Mouse (Mus musculus) MEL (cell line): ENCODE data around the gene Arhgef39. TPM values are rescaled to one million over a fixed set of nuclear protein-coding genes. Genes with fewer than 3 reads are reported as not detected.

Experiments
- DNase-seq: peaks from one replicate; pipeline ENCODE4 v3.0.0; 2011; ENCODE audit warnings: low read depth, low spot score
- H3K27ac ChIP-seq: 2 replicates; pipeline ENCODE4 v1.5.1; 2012; ENCODE audit warnings: low read depth, mild to moderate bottlenecking, control low read depth, low read length, moderate library complexity; ENCODE audit not compliant: control insufficient read depth
- H3K27me3 ChIP-seq, 2 experiments: fragments of 150-350 bp in 1 of 2; sonication (generic) in 1 of 2; 2 replicates each; pipeline ENCODE4 v1.6.1; 2012; ENCODE audit warnings: low read length in 2 of 2, mild to moderate bottlenecking in 2 of 2, improper control_type of control experiment in 1 of 2, moderate library complexity in 1 of 2; ENCODE audit not compliant: insufficient read depth in 2 of 2, control insufficient read depth in 1 of 2
- H3K36me3 ChIP-seq, 2 experiments: 2 replicates each; pipeline ENCODE4 v1.6.1; 2012 to 2014; ENCODE audit warnings: low read length in 2 of 2, improper control_type of control experiment in 1 of 2, inconsistent platforms in 1 of 2, mild to moderate bottlenecking in 1 of 2; ENCODE audit not compliant: insufficient read depth in 2 of 2, control insufficient read depth in 1 of 2
- H3K4me1 ChIP-seq, 2 experiments: fragments of 150-350 bp in 1 of 2; sonication (generic) in 1 of 2; 2 replicates each; pipeline ENCODE4 v1.6.1; 2012; ENCODE audit warnings: low read length in 2 of 2, improper control_type of control experiment in 1 of 2, mild to moderate bottlenecking in 1 of 2; ENCODE audit not compliant: insufficient read depth in 2 of 2, control insufficient read depth in 1 of 2
- H3K4me3 ChIP-seq, 2 experiments: fragments of 150-350 bp in 1 of 2; sonication (generic) in 1 of 2; 2 replicates each; pipeline ENCODE4 v1.5.1; 2012; ENCODE audit warnings: low read depth in 2 of 2, low read length in 2 of 2, mild to moderate bottlenecking in 2 of 2, moderate library complexity in 2 of 2, control low read depth in 1 of 2, improper control_type of control experiment in 1 of 2; ENCODE audit not compliant: control insufficient read depth in 1 of 2, insufficient read depth in 1 of 2
- H3K79me2 ChIP-seq: 2 replicates; pipeline ENCODE4 v1.6.1; 2012; ENCODE audit warnings: mild to moderate bottlenecking, low read length, moderate library complexity; ENCODE audit not compliant: control insufficient read depth, poor library complexity, insufficient read depth
- H3K9ac ChIP-seq: 2 replicates; pipeline ENCODE4 v1.6.1; 2012; ENCODE audit warnings: low read depth, mild to moderate bottlenecking, control low read depth, low read length, moderate library complexity; ENCODE audit not compliant: control insufficient read depth, poor library complexity, severe bottlenecking
- H3K9me3 ChIP-seq: fragments of 150-350 bp; sonication (generic); replicated peaks from 2 replicates; pipeline ENCODE4 v1.6.1; 2012; ENCODE audit warnings: mild to moderate bottlenecking, low read length, improper control_type of control experiment, moderate library complexity; ENCODE audit not compliant: insufficient read depth
- BHLHE40 ChIP-seq: IDR thresholded peaks from 2 replicates; pipeline ENCODE4 v1.6.1; 2012; ENCODE audit warnings: low read depth, mild to moderate bottlenecking, inconsistent platforms, low read length, improper control_type of control experiment, borderline replicate concordance
- CHD1 ChIP-seq: IDR thresholded peaks from 2 replicates; pipeline ENCODE4 v1.6.1; 2012; ENCODE audit warnings: low read depth, mild to moderate bottlenecking, inconsistent platforms, low read length, improper control_type of control experiment
- CHD2 ChIP-seq: IDR thresholded peaks from 2 replicates; pipeline ENCODE4 v1.6.1; 2011; ENCODE audit warnings: low read length, improper control_type of control experiment
- CTCF ChIP-seq, 3 experiments: IDR thresholded peaks in 2 of 3; conservative IDR thresholded peaks in 1 of 3; 2 replicates each; pipeline ENCODE4 v1.5.1; 2011 to 2012; ENCODE audit warnings: low read length in 3 of 3, low read depth in 2 of 3, mild to moderate bottlenecking in 2 of 3, improper control_type of control experiment in 1 of 3, inconsistent platforms in 1 of 3, mixed read lengths in 1 of 3, moderate library complexity in 1 of 3; ENCODE audit not compliant: control insufficient read depth in 1 of 3, insufficient read depth in 1 of 3, poor library complexity in 1 of 3, severe bottlenecking in 1 of 3
- ELF1 ChIP-seq: IDR thresholded peaks from 2 replicates; pipeline ENCODE4 v1.6.1; 2014; ENCODE audit warnings: low read depth, mild to moderate bottlenecking, inconsistent platforms, low read length, improper control_type of control experiment, moderate library complexity
- EP300 ChIP-seq, 2 experiments: IDR thresholded peaks; 2 replicates each; pipeline ENCODE4 v1.6.1; 2011; ENCODE audit warnings: improper control_type of control experiment in 2 of 2, low read length in 2 of 2, low read depth in 1 of 2, mild to moderate bottlenecking in 1 of 2
- ETS1 ChIP-seq: IDR thresholded peaks from 2 replicates; pipeline ENCODE4 v1.6.1; 2012; ENCODE audit warnings: low read depth, mild to moderate bottlenecking, inconsistent platforms, low read length, improper control_type of control experiment, moderate library complexity
- GABPA ChIP-seq: IDR thresholded peaks from 2 replicates; pipeline ENCODE4 v1.6.1; 2012; ENCODE audit warnings: low read depth, mild to moderate bottlenecking, inconsistent platforms, low read length, improper control_type of control experiment, moderate library complexity
- GATA1 ChIP-seq: IDR thresholded peaks from 2 replicates; pipeline ENCODE4 v1.6.1; 2011; ENCODE audit warnings: low read depth, low read length, improper control_type of control experiment
- HCFC1 ChIP-seq: IDR thresholded peaks from 2 replicates; pipeline ENCODE4 v1.6.1; 2012; ENCODE audit warnings: low read depth, mild to moderate bottlenecking, inconsistent platforms, low read length, improper control_type of control experiment, moderate library complexity
- MAFK ChIP-seq: IDR thresholded peaks from 2 replicates; pipeline ENCODE4 v1.6.1; 2011; ENCODE audit warnings: low read depth, mild to moderate bottlenecking, low read length, improper control_type of control experiment, borderline replicate concordance
- MAZ ChIP-seq: IDR thresholded peaks from 2 replicates; pipeline ENCODE4 v1.6.1; 2012; ENCODE audit warnings: low read depth, mild to moderate bottlenecking, inconsistent platforms, low read length, improper control_type of control experiment
- MEF2A ChIP-seq: IDR thresholded peaks from 2 replicates; pipeline ENCODE4 v1.6.1; 2014; ENCODE audit warnings: low read depth, mild to moderate bottlenecking, inconsistent platforms, low read length, improper control_type of control experiment; ENCODE audit not compliant: poor library complexity, insufficient replicate concordance, severe bottlenecking; ENCODE audit errors: extremely low read depth
- MXI1 ChIP-seq: IDR thresholded peaks from 2 replicates; pipeline ENCODE4 v1.6.1; 2011; ENCODE audit warnings: mild to moderate bottlenecking, low read depth, low read length, improper control_type of control experiment
- MYB ChIP-seq: IDR thresholded peaks from 2 replicates; pipeline ENCODE4 v1.6.1; 2011; ENCODE audit warnings: mild to moderate bottlenecking, low read depth, low read length, improper control_type of control experiment
- POLR2A ChIP-seq, 2 experiments: IDR thresholded peaks; 2 replicates each; pipeline ENCODE4 v1.6.1; 2011 to 2012; ENCODE audit warnings: low read length in 2 of 2, mild to moderate bottlenecking in 2 of 2, control low read depth in 1 of 2, improper control_type of control experiment in 1 of 2, low read depth in 1 of 2, moderate library complexity in 1 of 2; ENCODE audit not compliant: control insufficient read depth in 1 of 2, insufficient read depth in 1 of 2, poor library complexity in 1 of 2
- RAD21 ChIP-seq: IDR thresholded peaks from 2 replicates; pipeline ENCODE4 v1.6.1; 2011; ENCODE audit warnings: mild to moderate bottlenecking, low read depth, low read length, improper control_type of control experiment
- SMC3 ChIP-seq: IDR thresholded peaks from 2 replicates; pipeline ENCODE4 v1.6.1; 2011; ENCODE audit warnings: low read depth, low read length, improper control_type of control experiment
- TBP ChIP-seq: IDR thresholded peaks from 2 replicates; pipeline ENCODE4 v1.8.0; 2011; ENCODE audit warnings: low read depth, low read length, improper control_type of control experiment
- TCF12 ChIP-seq: IDR thresholded peaks from 2 replicates; pipeline ENCODE4 v1.6.1; 2014; ENCODE audit warnings: low read depth, mild to moderate bottlenecking, inconsistent platforms, low read length, improper control_type of control experiment, moderate library complexity
- UBTF ChIP-seq: IDR thresholded peaks from 2 replicates; pipeline ENCODE4 v1.6.1; 2012; ENCODE audit warnings: low read depth, mild to moderate bottlenecking, inconsistent platforms, low read length, improper control_type of control experiment, moderate library complexity, borderline replicate concordance; ENCODE audit not compliant: insufficient read depth
- USF1 ChIP-seq: IDR thresholded peaks from 2 replicates; pipeline ENCODE4 v1.6.1; 2014; ENCODE audit warnings: low read depth, mild to moderate bottlenecking, inconsistent platforms, low read length, improper control_type of control experiment, moderate library complexity
- ZKSCAN1 ChIP-seq: IDR thresholded peaks from 2 replicates; pipeline ENCODE4 v1.6.1; 2012; ENCODE audit warnings: low read depth, mild to moderate bottlenecking, inconsistent platforms, low read length, improper control_type of control experiment, moderate library complexity
- ZNF384 ChIP-seq: IDR thresholded peaks from 2 replicates; pipeline ENCODE4 v1.6.1; 2012; ENCODE audit warnings: low read depth, mild to moderate bottlenecking, inconsistent platforms, low read length, improper control_type of control experiment
- polyA plus RNA-seq, 2 experiments: library from polyadenylated mRNA; stranded (reverse) in 1 of 2; unstranded in 1 of 2; fragments of >175 nt in 1 of 2; fragments of >200 nt in 1 of 2; gene quantifications; 2 replicates each; pipeline versions ENCODE4 v1.2.1 to v1.2.4; 2012; ENCODE audit warnings: low replicate concordance in 2 of 2, low read depth in 1 of 2; ENCODE audit not compliant: insufficient read length in 2 of 2, insufficient read depth in 1 of 2, missing spikeins in 1 of 2
- total RNA-seq: library from RNA; depleted of rRNA; stranded (reverse); fragments of 300-350 nt; gene quantifications from 2 replicates; pipeline ENCODE4 v1.2.3, GENCODE M21; 2012

The Arhgef39 gene
- total and polyA plus RNA-seq, 3 experiments = 26.3 to 56.7 TPM; not detected in 1

DNA sequence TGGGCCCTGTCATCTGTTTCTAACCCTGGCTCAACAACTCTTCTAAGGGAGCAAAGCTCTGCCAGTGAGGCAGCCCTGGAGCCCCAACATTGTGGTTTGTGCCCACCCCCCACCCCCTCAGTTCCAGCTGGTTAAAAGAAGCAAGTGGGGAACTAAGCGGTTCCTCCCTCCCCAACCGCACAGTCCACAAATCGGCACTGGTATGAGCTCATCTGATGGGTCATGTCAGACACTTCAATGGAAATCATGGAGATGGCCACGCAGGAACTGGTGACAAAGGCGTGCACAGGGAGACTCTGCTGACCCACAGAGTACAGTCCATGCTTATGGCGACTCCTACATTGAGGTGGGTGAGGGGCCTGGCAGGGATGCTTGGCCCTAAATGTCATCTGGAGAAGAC, 33.6 kb downstream of the Arhgef39 start:
- peaks cover 0 to 5% of the 10 kb centered on the region in 2 experiments; a peak in 2 of 4 replicates for H3K36me3 ChIP-seq
- H3K9me3 ChIP-seq = no peaks in the 10 kb centered on the region
- no peak overlapping the region for H3K9ac ChIP-seq
- no peak for TF ChIP-seq TBP
- no peak overlapping the region for H3K27ac ChIP-seq
- peaks cover 6 to 7% of the 10 kb centered on the region in 2 experiments; a peak in 2 of 4 replicates for H3K4me1 ChIP-seq
- H3K4me3 ChIP-seq = no peak overlapping the region
- no peaks in the 10 kb centered on the region for H3K79me2 ChIP-seq
- DNase-seq = no peak
- no peaks in the 10 kb centered on the region for H3K27me3 ChIP-seq

GRCm38 (mm10) chr4:43463102-43463501, 36.4 kb downstream of the Arhgef39 start:
- Histone ChIP-seq H3K4me1 (peaks cover 6 to 10% of the 10 kb centered on the region in 2 experiments; a peak in 3 of 4 replicates), H3K4me3 (no peak overlapping the region)

GRCm38 (mm10) chr4:43457124-43457523, 42.4 kb downstream of the Arhgef39 start:
- no peaks in the 10 kb centered on the region for H3K27me3 ChIP-seq

More at GRCm38 (mm10) chr4:43463102-43463501, 36.4 kb downstream of the Arhgef39 start:
- H3K36me3 ChIP-seq = peaks cover 0 to 5% of the 10 kb centered on the region in 2 experiments; a peak in 2 of 4 replicates
- no peaks in the 10 kb centered on the region for H3K27me3 ChIP-seq
- H3K9me3 ChIP-seq = no peaks in the 10 kb centered on the region
- no peak overlapping the region for H3K9ac ChIP-seq
- peak; percentile 10 for DNase-seq
- H3K79me2 ChIP-seq = no peaks in the 10 kb centered on the region
- TF ChIP-seq ELF1 (no peak), CHD2 (no peak), GATA1 (peak; percentile 58), MAZ (no peak), CHD1 (no peak), EP300 (IDR thresholded peaks at IDR 0.05; ENCODE audit: low read depth in 1 of 2, low read length in 2 of 2) (peak; percentile 61 to 69), MYB (peak; percentile 65), MAFK (no peak), ZKSCAN1 (no peak), ETS1 (peak; percentile 61; the same call in 1 of the 2 replicates), ZNF384 (no peak), TCF12 (peak; percentile 85), TBP (no peak)
- H3K27ac ChIP-seq = peak overlapping the region; percentile 9; the same call in 1 of the 2 replicates

More at GRCm38 (mm10) chr4:43457124-43457523, 42.4 kb downstream of the Arhgef39 start:
- Histone ChIP-seq H3K4me1 (peaks cover 0 to 18% of the 10 kb centered on the region in 2 experiments; a peak in 3 of 4 replicates), H3K36me3 (no peaks in the 10 kb centered on the region; a peak in 1 of 4 replicates), H3K9ac (no peak overlapping the region), H3K4me3 (no peak overlapping the region), H3K9me3 (no peaks in the 10 kb centered on the region), H3K27ac (no peak overlapping the region), H3K79me2 (no peaks in the 10 kb centered on the region)
- no peak for DNase-seq
- TF ChIP-seq HCFC1 (no peak), GABPA (no peak), SMC3 (no peak), POLR2A (IDR thresholded peaks at IDR 0.05; ENCODE audit: control insufficient read depth in 1 of 2, insufficient read depth in 1 of 2, low read depth in 1 of 2, low read length in 2 of 2, poor library complexity in 1 of 2) (no peak), TCF12 (no peak), CHD2 (no peak), RAD21 (no peak), BHLHE40 (no peak), UBTF (no peak), USF1 (no peak), MEF2A (no peak), MXI1 (no peak), CTCF (IDR thresholded peaks at IDR 0.05 in 2 of 3, conservative IDR thresholded peaks at IDR 0.05 in 1 of 3; ENCODE audit: control insufficient read depth in 1 of 3, insufficient read depth in 1 of 3, low read depth in 2 of 3, low read length in 3 of 3, poor library complexity in 1 of 3, severe bottlenecking in 1 of 3) (no peak), CHD1 (no peak), ELF1 (no peak)
